Mouse (Mus musculus) T-helper 17 cell (primary cell): ENCODE measurements at regions not wholly inside any gene's neighbourhood (a gene's known extent, or its start where the extent isn't known, plus 50 kb on each side); places are given as distances from the start of the nearest gene placed in this dataset.

Experiments
- in situ Hi-C, 2 experiments: fragments of 300-600 bp; cut with MboI, MseI; formaldehyde crosslinking; loops; 1 replicate in 1 of 2; 2 replicates in 1 of 2; pipeline ENCODE4 v1.15.1; 2025; ENCODE audit warnings: high pct_unique_total_duplicates in 2 of 2

DNA sequence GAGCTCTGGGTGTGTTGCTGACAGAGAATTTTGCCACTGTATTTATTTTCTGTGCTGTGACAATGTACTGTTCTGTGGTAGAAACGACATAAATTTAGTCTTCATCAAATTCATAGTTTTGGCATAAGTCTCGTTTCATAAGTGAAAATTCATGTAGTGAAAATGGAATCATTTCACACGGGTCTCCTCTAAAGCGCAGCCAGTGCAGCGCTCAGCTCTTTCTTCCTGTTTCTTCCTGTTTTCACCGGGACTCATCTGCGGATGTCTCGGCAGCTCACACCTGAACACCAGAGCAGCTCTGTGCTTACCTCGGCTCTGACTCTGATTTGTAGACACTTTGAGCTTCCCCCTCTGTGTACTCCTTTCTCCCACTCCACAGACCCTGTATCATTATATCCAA, 85.2 kb upstream of the Prkd1 start:
- in situ Hi-C loops = no loop called here

DNA sequence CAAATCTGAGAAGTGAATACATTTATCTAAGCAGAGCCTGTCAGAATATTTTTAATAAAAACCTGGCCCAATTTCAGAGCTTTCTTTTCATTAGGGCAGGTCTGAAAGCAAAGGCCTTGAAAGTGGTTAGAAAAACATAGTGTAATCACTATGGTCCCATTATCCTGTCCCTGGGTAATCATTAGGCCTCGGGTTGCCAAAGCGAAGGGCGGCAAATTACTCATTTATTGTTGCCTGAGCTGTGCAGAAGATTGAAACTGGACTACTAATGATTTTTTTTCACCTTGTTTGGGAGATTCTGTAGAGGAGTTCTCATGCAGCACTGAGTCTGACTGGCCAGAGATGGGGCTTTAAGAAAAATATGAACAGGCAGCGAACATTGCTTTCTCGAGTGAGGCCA, 63.7 kb upstream of the Prkd1 start:
- in situ Hi-C loops = no loop called here

DNA sequence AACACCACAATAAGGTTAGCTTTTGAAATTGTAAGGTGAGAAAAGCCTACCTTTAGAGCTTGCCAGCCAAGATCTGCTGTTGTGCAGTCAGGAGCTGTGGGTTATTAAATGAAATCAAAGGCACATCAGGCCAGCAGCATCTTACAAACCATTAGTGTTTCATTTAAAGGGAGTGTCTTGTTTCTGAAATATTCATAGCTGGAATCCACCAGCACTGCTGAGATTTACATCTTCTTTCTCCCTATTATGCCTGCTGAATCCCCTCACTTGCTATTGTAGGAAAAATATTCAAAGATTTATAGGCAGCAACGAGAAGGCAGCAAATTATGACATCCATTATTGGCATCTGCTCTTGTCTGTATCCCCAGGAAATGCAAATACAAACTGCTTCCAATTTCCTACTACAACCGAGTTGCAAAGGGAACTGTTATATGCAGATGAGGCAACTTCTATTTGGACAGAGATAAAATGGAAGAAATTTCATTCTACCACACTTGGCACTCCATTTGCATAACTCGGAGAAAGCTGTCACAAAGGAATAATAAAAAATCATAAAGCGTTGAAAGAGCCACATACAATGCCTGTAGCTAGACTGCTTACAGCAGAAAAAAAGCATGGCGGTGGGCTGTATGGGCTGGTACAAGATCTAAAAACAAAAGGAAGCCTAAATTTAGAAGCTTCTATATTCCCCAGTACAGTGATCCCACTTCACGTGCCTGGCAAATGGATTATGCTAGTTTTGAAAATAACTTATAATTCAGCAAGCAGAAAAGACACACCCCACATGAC, 60.3 kb upstream of the Prkd1 start:
- in situ Hi-C loops = no loop called here

DNA sequence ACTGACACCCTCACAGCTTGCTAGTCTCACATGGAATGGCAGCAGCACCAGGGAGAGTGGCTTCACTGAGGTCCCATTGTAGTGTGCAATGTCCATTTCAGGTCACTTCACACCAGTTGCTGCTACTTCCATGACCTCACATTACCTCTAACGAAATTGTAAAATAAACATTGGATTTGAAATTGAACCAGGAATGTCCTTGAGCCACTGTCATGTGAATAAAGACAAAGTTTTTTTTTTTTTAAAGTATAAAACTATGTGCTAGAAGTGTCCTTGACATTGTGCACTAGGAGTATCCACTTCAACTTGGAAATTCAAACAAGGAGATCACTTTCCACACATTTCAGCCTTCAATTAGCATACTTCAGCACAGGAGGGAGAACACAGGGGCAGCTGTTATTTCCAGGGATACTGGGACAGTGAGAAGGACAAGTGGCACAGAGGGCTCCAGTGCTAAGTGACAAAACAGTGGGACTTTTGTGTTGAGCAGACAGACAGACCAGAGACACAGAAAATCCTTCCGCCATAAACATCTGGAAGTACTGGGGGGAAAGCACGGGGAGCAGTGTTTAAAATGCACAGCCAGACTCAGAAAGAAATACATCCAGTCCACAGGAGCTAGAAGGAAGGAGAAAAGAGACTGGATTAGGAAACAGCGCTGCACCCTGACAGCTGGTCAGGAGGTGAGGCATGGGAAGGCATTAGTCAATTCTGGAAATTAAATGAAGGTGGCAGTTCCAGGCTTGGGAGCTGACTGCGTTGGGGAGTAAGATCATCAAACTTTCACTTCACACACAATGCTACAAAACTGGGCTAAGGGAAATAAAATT, 49.9 kb upstream of the Prkd1 start:
- in situ Hi-C loops = no loop called here
